Mouse (Mus musculus) testis, adult 2 months (tissue): ENCODE measurements at regions not wholly inside any gene's neighbourhood (a gene's known extent, or its start where the extent isn't known, plus 50 kb on each side); places are given as distances from the start of the nearest gene placed in this dataset.

Source experiments
- H3K27ac ChIP-seq: fragments of 200-500 bp; 2 replicates; pipeline ENCODE4 v1.5.1; 2012; ENCODE audit warnings: low read depth, low read length; ENCODE audit not compliant: control insufficient read depth, insufficient read depth
- H3K27me3 ChIP-seq: fragments of 200-500 bp; 2 replicates; pipeline ENCODE4 v1.6.1; 2012; ENCODE audit warnings: mild to moderate bottlenecking, low read length, moderate library complexity; ENCODE audit not compliant: control insufficient read depth, insufficient read depth
- H3K36me3 ChIP-seq: fragments of 200-500 bp; 2 replicates; pipeline ENCODE4 v1.6.1; 2012; ENCODE audit warnings: mild to moderate bottlenecking, low read length; ENCODE audit not compliant: control insufficient read depth, insufficient read depth
- H3K4me1 ChIP-seq: fragments of 200-500 bp; 2 replicates; pipeline ENCODE4 v1.6.1; 2012; ENCODE audit warnings: low read length; ENCODE audit not compliant: control insufficient read depth, insufficient read depth
- H3K4me3 ChIP-seq: fragments of 200-500 bp; 2 replicates; pipeline ENCODE4 v1.5.1; 2012; ENCODE audit warnings: low read depth, mild to moderate bottlenecking, low read length, moderate library complexity, mixed read lengths; ENCODE audit not compliant: control insufficient read depth
- CTCF ChIP-seq: fragments of 200-500 bp; IDR thresholded peaks from 2 replicates; pipeline ENCODE4 v1.5.1; 2012; ENCODE audit warnings: low read depth, mild to moderate bottlenecking, inconsistent platforms, low read length, moderate library complexity; ENCODE audit not compliant: control insufficient read depth, insufficient read depth, insufficient replicate concordance
- POLR2A ChIP-seq: fragments of 200-500 bp; IDR thresholded peaks from 2 replicates; pipeline ENCODE4 v1.6.1; 2012; ENCODE audit warnings: low read depth, mild to moderate bottlenecking, inconsistent platforms, low read length, moderate library complexity; ENCODE audit not compliant: control insufficient read depth

- Histone ChIP-seq H3K4me3 (no peak overlapping the region), H3K27ac (no peak overlapping the region), H3K4me1 (no peaks in the 10 kb centered on the region), H3K27me3 (no peaks in the 10 kb centered on the region), H3K36me3 (no peaks in the 10 kb centered on the region)
- TF ChIP-seq POLR2A (no peak), CTCF (no peak)
Observed at GRCm38 (mm10) chr1:152165490-152165905, 75.6 kb upstream of the 1700025G04Rik start.

- no peak overlapping the region for H3K27ac ChIP-seq
Observed at GRCm38 (mm10) chr1:152164843-152165489, 75.0 kb upstream of the 1700025G04Rik start.

GRCm38 (mm10) chr1:152164212-152164611 is 74.3 kb upstream of the 1700025G04Rik start:
- Histone ChIP-seq H3K27ac (no peak overlapping the region), H3K27me3 (no peaks in the 10 kb centered on the region), H3K4me3 (no peak overlapping the region), H3K36me3 (no peaks in the 10 kb centered on the region), H3K4me1 (no peaks in the 10 kb centered on the region)
- TF ChIP-seq POLR2A (no peak), CTCF (no peak)

More at GRCm38 (mm10) chr1:152164843-152165489, 75.0 kb upstream of the 1700025G04Rik start:
- TF ChIP-seq CTCF (no peak), POLR2A (no peak)
- Histone ChIP-seq H3K4me1 (no peaks in the 10 kb centered on the region), H3K4me3 (no peak overlapping the region), H3K27me3 (no peaks in the 10 kb centered on the region), H3K36me3 (no peaks in the 10 kb centered on the region)

DNA sequence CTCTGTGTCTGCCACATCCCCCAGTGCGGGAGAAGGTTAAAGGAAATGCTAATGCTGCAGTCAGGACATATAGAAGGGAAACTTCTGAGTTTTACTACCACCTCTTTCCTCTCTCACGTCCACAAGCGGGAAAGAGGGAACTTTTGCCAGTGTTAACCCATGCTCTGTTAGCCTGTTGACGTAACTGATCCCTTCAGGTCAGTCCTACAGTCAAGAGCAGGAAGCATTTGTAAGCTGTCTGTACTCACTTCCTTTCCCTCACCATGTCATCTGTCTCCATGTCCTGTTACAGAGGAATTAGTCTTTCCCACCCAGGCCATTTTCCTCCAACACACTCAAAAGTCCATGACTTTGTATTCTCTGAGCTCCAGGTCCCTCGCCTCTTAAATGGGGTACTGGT is 62.5 kb upstream of the 1700025G04Rik start:
- no peaks in the 10 kb centered on the region for H3K27me3 ChIP-seq
- H3K36me3 ChIP-seq, result no peaks in the 10 kb centered on the region
- H3K4me1 ChIP-seq, result no peaks in the 10 kb centered on the region
- TF ChIP-seq POLR2A, result no peak
- TF ChIP-seq CTCF, result no peak
- no peak overlapping the region for H3K4me3 ChIP-seq
- H3K27ac ChIP-seq, result no peak overlapping the region

DNA sequence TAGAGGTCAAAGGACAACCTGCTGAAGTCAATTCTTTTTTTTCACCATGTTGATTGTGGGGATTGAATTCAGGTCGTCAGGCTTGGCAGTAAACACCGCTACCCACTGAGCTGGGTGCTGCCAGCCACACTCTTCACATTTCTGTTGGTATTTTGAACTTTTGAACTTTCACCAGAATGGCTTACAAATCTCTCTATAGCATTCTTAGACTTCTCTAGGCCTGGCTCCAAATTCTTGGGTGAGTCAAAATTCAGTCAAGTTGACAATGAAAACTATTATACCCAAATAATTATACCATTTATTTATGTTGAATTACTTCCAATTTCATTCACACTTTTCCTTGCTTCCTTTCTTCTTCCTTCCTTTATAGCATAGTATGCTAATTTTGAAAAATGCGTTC is 58.8 kb upstream of the 1700025G04Rik start:
- no peaks in the 10 kb centered on the region for H3K4me1 ChIP-seq
- H3K27ac ChIP-seq, result no peak overlapping the region
- TF ChIP-seq POLR2A, result no peak
- TF ChIP-seq CTCF, result no peak
- H3K27me3 ChIP-seq, result no peaks in the 10 kb centered on the region
- H3K36me3 ChIP-seq, result no peaks in the 10 kb centered on the region
- H3K4me3 ChIP-seq, result no peak overlapping the region

GRCm38 (mm10) chr1:152140175-152140574 is 50.2 kb upstream of the 1700025G04Rik start:
- H3K4me3 ChIP-seq, result no peak overlapping the region
- H3K36me3 ChIP-seq, result no peaks in the 10 kb centered on the region
- no peaks in the 10 kb centered on the region for H3K27me3 ChIP-seq
- TF ChIP-seq CTCF (no peak), POLR2A (no peak)
- H3K4me1 ChIP-seq, result no peaks in the 10 kb centered on the region
- no peak overlapping the region for H3K27ac ChIP-seq
